Mouse (Mus musculus) heart, embryonic 10.5 days (tissue): ENCODE data around the gene Znhit6. TPM values are rescaled to one million over a fixed set of nuclear protein-coding genes. Genes with fewer than 3 reads are reported as not detected.

Experiments used
- DNase-seq: peaks from one replicate; pipeline ENCODE4 v3.0.0-alpha.2; 2017; ENCODE audit warnings: low spot score
- H3K27ac ChIP-seq: fragments of 300-500 bp; sonication (generic); 2 replicates; pipeline ENCODE4 v1.5.1; 2016; ENCODE audit warnings: mild to moderate bottlenecking
- H3K27me3 ChIP-seq: fragments of 300-500 bp; sonication (generic); 2 replicates; pipeline ENCODE4 v1.6.1; 2016; ENCODE audit warnings: mild to moderate bottlenecking; ENCODE audit not compliant: poor library complexity, insufficient read depth, severe bottlenecking
- H3K36me3 ChIP-seq: fragments of 300-500 bp; sonication (generic); 2 replicates; pipeline ENCODE4 v1.6.1; 2016; ENCODE audit warnings: mild to moderate bottlenecking, moderate library complexity
- H3K4me1 ChIP-seq: fragments of 300-500 bp; sonication (generic); 2 replicates; pipeline ENCODE4 v1.6.1; 2016; ENCODE audit warnings: mild to moderate bottlenecking
- H3K4me3 ChIP-seq: fragments of 300-500 bp; sonication (generic); 2 replicates; pipeline ENCODE4 v1.5.1; 2016; ENCODE audit warnings: mild to moderate bottlenecking, moderate library complexity
- H3K9me3 ChIP-seq: fragments of 300-500 bp; sonication (generic); 2 replicates; pipeline ENCODE4 v1.6.1; 2016; ENCODE audit warnings: mild to moderate bottlenecking, moderate library complexity
- WGBS: fragments of 180-500 bp; shearing (Covaris S2); methylation state at CpG from one replicate; pipeline ENCODE4 v1.1.7; 2016; 5-methylcytosine and 5-hydroxymethylcytosine counted together
- polyA plus RNA-seq: library from polyadenylated mRNA; unstranded; fragments of >200 nt; fragmentation: Nextera tagmentation; extraction: Ambion mirVana; gene quantifications from 2 replicates; pipeline ENCODE4 v1.2.1, GENCODE M21; 2016

Znhit6 gene
- polyA plus RNA-seq, 1 experiment from 2014 or later = 40.9 TPM

DNA sequence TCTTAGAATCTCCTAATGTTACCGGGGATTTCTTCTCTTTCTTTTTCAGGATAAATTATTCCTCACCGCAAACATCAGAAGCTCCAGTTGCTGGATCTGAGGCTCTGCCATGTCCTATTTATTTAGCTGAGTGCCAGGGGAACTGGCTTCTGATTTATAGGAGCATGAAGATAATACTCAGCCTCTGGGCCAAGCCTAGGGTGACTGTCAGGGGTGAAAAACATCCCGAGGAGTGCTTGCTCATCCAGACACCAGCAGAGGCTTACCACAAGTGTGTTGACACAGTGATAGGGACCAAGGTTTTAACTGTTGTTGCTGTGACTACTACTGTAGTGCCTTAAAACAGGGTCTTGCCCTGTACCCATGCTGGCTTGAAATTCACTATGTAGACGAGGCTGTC lies 64.6 kb downstream of the Znhit6 start:
- 59% methylated on average over 4 of the region's 4 CpGs for WGBS
- no peaks in the 10 kb centered on the region for H3K9me3 ChIP-seq

DNA sequence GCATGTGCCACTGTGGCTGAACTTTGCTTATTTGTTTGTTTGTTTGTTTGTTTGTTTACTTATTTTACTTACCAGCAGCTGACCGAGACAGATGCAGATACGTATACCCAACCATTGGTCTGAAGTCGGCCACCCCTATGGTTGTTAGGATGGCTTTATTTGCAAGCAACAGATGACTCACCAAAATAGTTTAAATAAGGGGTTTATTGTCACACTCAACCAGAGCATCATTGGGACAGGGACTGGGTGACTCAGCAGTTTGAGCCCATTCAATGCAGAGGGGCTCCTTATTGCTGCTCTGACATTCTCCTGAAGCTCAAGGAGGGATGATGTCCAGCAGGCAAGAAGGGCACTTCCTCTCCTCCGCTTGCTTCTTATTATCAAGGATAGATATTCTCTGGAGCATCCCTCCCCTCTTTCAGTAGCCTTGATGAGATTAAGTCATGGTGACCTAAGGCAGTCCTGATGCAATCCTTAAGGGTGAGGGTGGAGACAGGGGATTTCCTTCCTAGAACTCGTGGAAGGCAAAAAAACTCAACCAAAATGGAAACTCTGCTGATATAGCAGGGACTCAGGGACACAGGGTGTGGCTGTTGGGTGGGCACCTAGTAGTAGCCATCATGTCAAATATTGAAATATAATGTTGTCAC lies 65.2 kb downstream of the Znhit6 start:
- peaks cover 13% of the 10 kb centered on the region for H3K4me1 ChIP-seq
- H3K27me3 ChIP-seq = 0 out of 2 replicates have a peak, but pooled peaks cover 8% of the 10 kb centered on the region
- H3K36me3 ChIP-seq = no peaks in the 10 kb centered on the region
- DNase-seq = no peak
- WGBS = 65% methylated on average over 5 of the region's 5 CpGs
- H3K4me3 ChIP-seq = no peak overlapping the region
- no peaks in the 10 kb centered on the region for H3K9me3 ChIP-seq
- H3K27ac ChIP-seq = no peak overlapping the region

More for the DNA sequence above, 64.6 kb downstream of the Znhit6 start:
- Histone ChIP-seq H3K27ac (no peak overlapping the region), H3K36me3 (no peaks in the 10 kb centered on the region), H3K4me1 (peaks cover 11% of the 10 kb centered on the region), H3K4me3 (no peak overlapping the region), H3K27me3 (0 out of 2 replicates have a peak, but pooled peaks cover 8% of the 10 kb centered on the region)
- no peak for DNase-seq

DNA sequence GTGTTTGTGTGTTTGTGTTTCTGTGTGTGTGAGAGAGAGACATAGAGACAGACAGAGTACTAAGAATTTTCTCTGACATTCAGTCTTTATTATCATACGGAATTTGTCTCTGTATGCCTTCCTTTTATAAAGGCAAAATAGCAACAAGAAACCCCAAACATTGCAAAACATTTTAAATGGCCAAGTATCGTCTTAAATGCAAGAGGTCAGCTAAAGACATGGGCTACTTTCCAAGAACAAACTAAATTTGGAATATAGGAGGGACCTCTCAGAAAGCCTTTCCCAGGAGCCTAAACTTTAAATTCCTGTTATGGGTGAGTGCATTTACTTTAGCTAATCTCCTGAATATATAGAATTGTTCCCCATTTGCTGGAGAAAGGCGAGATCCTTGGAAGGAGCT lies 65.9 kb downstream of the Znhit6 start:
- WGBS = 82% methylated on average over 3 of the region's 3 CpGs
- Histone ChIP-seq H3K4me3 (no peak overlapping the region), H3K9me3 (no peaks in the 10 kb centered on the region), H3K27me3 (0 out of 2 replicates have a peak, but pooled peaks cover 8% of the 10 kb centered on the region), H3K4me1 (peaks cover 16% of the 10 kb centered on the region), H3K36me3 (peaks cover under 1% of the 10 kb centered on the region; the same call in 1 of the 2 replicates), H3K27ac (no peak overlapping the region)
- no peak for DNase-seq

DNA sequence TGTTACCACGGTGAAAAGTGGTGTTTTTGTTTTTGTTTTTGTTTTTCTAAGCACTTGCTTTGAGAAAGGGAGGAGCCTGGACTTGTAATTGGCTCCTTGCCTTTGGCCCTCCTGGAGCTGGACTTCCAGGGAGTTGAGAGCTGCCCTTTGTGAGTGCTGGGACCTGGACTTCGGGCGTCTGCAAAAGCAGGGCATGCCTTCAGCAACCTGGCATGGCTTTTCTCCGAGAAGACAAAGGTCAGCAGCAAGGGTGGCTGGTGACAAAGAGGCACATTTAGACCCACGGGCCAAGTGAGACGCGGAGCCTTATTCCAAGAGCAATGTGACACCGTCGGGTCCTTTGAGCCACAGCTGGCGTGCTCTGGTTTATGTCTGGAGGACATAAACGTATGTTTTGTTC lies 66.9 kb downstream of the Znhit6 start:
- DNase-seq = no peak
- no peaks in the 10 kb centered on the region for H3K9me3 ChIP-seq
- no peak overlapping the region for H3K4me3 ChIP-seq
- H3K4me1 ChIP-seq = peaks cover 24% of the 10 kb centered on the region
- H3K27me3 ChIP-seq = 0 out of 2 replicates have a peak, but pooled peaks cover 4% of the 10 kb centered on the region
- H3K27ac ChIP-seq = no peak overlapping the region
- peaks cover 10% of the 10 kb centered on the region for H3K36me3 ChIP-seq
- 47% methylated on average over 11 of the region's 11 CpGs for WGBS

DNA sequence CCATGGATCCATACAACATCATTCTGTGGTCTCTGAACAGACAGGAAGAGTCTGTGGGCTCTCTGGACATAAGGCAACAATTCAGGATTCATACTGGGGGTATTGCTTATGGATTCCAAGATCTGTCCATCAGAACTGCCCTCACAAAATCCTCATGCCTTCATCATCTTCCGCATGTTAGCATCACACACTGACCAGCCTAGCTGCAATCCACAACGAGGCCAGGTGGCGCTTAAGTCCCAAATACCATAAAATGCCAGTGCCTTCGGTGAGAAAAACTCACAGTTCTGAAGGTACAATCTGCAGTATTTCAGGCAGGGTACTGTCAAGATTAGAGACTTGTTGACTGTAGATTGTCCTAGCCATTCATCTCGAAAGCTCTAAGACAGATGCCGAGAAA lies 69.5 kb downstream of the Znhit6 start:
- Histone ChIP-seq H3K9me3 (no peaks in the 10 kb centered on the region), H3K36me3 (peaks cover 18% of the 10 kb centered on the region), H3K27me3 (no peaks in the 10 kb centered on the region), H3K4me1 (peaks cover 35% of the 10 kb centered on the region), H3K4me3 (no peak overlapping the region), H3K27ac (no peak overlapping the region)
- no peak for DNase-seq
- WGBS = 60% methylated on average over 6 of the region's 6 CpGs

DNA sequence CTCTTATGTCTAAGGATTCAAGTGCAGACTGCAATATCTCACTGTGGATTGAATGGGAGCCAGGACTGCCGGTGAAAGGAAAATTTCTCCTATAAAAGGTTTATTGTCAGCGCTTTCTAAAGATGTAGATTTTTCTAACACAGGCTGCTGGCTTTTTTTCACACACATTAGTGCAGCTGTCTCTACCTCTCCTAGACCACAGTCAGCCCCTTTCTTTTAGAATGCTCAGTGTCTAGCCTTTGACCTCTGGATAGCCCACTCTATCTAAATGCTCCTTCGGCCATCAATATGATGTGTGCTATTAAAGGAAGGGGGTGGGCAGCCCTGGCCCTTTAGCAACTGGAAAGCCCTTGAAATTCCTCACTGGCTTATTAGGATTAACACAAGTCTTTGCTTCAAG lies 70.0 kb downstream of the Znhit6 start:
- no peak overlapping the region for H3K4me3 ChIP-seq
- H3K27ac ChIP-seq = no peak overlapping the region
- no peak for DNase-seq
- H3K9me3 ChIP-seq = no peaks in the 10 kb centered on the region
- H3K4me1 ChIP-seq = peaks cover 40% of the 10 kb centered on the region
- peaks cover 18% of the 10 kb centered on the region for H3K36me3 ChIP-seq
- 41% methylated on average over 3 of the region's 3 CpGs for WGBS
- H3K27me3 ChIP-seq = no peaks in the 10 kb centered on the region

DNA sequence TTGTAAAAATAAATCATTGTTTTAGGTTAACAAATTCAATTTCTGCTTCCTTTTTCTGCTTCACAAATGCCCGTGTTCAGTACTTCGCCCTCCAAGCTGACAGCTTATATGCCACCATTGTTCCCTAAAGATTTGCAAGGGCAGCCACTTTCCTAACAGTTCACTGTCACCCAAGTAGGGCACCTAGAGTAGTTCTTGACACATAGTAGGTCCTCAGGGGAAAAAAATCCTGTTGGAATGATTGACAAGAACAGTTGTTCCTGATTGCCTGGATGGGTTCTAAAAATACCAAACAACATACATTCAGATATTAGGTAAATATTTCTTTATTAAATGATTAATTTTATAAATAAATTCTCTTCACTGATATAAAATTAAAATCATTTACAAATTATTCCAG lies 70.7 kb downstream of the Znhit6 start:
- H3K4me1 ChIP-seq = peaks cover 40% of the 10 kb centered on the region
- 81% methylated on average over 2 of the region's 2 CpGs for WGBS

DNA sequence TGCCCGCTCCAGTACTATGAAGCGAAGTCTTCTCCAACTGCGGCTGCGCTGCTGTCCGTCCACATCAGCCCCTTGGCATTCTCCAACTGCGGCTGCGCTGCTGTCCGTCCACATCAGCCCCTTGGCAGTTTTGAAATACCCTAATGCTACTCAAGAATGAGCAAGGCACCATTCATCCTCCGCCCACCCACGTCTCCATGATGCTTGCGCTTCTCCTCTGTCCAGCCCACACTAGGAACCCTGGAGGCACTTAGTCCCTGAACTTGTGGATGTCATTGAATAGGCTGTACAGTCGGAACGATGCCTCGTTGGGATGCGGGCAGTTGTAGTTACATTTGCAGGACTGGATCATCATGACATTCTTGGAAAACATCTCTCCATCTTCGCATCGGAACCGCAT lies 71.4 kb downstream of the Znhit6 start:
- WGBS = 86% methylated on average over 18 of the region's 18 CpGs
- Histone ChIP-seq H3K36me3 (peaks cover 18% of the 10 kb centered on the region), H3K27me3 (no peaks in the 10 kb centered on the region), H3K4me3 (peak overlapping the region; percentile 75), H3K9me3 (no peaks in the 10 kb centered on the region), H3K4me1 (peaks cover 46% of the 10 kb centered on the region), H3K27ac (no peak overlapping the region)
- DNase-seq = no peak

More for the DNA sequence above, 70.7 kb downstream of the Znhit6 start:
- H3K36me3 ChIP-seq = peaks cover 18% of the 10 kb centered on the region
- no peak for DNase-seq
- no peak overlapping the region for H3K27ac ChIP-seq
- H3K4me3 ChIP-seq = no peak overlapping the region
- no peaks in the 10 kb centered on the region for H3K9me3 ChIP-seq
- H3K27me3 ChIP-seq = no peaks in the 10 kb centered on the region

DNA sequence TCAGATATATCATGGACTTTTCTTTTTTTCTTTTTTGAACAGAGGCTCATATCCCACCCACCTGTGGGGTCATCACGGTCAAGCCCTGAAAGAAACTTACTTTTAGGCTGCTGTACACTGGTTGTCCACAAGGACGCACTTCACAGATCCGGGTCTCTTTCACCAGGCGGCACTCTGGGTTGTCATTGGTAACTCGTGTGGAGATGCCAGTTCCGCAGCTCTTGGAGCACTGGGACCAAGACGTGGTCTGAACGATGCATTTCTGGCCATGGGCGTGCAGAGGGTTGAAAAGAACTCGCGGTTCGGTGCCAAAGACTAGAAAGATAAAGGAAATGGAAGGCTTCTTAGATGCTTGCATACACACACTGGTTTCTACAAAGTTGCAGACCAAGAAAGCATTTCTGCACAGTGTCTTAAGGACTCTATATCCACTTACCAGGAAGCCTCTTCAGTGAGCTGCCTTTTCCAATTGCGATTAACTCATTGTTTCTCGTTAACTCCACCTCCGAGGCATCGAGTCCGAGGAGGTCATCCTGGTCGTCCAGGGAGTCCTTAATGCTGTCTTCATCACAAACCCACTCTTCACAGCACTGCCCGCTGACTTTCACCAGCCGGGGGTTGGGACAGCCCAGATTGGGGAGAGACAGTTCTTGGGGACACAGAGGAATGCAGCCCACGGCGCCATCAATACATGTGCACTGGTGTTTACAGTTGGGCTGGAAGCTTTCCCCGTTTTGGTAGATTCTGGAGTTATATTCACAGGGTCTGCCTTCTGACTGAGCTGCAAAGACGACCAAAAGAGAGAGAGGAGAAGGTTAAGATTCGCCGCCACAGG lies 72.3 kb downstream of the Znhit6 start:
- Histone ChIP-seq H3K4me3 (peak overlapping the region; percentile 75), H3K9me3 (no peaks in the 10 kb centered on the region), H3K27me3 (no peaks in the 10 kb centered on the region), H3K27ac (peak overlapping the region; percentile 97), H3K4me1 (peaks cover 48% of the 10 kb centered on the region), H3K36me3 (peaks cover 18% of the 10 kb centered on the region)
- no peak for DNase-seq
- 17% methylated on average over 26 of the region's 26 CpGs for whole genome bisulfite sequencing

DNA sequence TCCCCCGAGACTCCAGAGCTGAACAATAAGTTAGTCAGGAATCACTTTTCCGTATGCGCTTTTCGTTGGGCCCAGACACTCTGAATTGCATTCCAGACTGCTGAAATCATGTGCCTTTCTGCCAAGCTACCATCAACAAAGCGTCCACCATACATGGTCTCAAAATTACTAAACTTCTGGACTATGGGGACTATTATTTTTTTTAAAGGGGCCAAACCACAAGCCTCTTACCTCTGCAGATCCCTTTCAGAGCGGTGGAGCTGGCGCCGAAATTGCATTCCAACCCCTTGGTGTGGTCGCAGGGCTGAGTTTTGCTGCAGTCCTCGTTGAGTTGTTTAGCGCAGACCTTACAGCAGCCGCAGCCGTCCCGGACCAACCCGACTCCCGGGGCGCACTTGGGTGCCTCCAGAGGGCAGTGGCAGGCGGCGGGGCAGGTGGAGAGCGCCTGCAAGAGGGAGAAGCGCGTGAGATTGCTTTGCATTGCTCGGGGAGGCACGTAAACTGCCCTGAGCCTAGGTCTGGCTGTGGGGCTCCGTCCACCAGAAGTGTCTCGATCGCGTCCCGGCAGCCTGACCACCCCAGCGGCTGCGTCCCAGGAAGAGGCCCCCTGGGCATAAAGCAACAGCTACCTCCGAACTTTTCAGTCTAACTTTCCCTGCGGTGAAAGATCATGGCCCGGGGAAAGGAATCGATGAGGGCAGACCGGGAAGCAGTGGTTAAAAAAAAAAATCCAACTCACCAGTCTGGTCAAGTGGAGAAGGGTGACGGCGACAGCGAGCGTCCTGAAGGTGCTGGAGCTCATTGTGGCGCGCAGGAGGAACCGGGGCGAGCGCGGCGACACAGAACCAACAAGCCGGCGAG lies 73.2 kb downstream of the Znhit6 start:
- H3K4me1 ChIP-seq = peaks cover 56% of the 10 kb centered on the region
- no peaks in the 10 kb centered on the region for H3K9me3 ChIP-seq
- H3K36me3 ChIP-seq = peaks cover 18% of the 10 kb centered on the region
- DNase-seq = peak; percentile 83
- peak overlapping the region; percentile 97 for H3K27ac ChIP-seq
- WGBS = under 1% methylated on average over 49 of the region's 49 CpGs
- H3K4me3 ChIP-seq = peak overlapping the region; percentile 75
- H3K27me3 ChIP-seq = no peaks in the 10 kb centered on the region

DNA sequence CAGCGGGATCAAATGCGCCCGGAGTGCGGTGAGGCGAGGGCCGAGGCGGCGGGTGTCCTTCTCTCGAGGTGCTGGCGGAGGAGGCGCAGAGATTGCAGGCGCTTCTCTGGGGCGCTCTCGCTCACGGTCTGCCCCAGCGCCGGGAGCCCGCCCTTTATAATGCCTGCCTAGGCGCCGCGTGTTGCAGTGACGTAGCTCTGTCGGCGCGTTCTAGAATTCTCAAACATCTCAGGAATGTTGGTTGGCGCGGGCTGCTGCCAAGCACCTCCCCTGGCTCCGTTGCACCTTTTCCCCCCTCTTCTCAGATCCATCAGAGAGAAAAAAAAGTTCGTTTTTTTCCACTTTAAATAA lies 73.8 kb downstream of the Znhit6 start, which contains the start of gene Ccn1:
Gene Ccn1, minus strand, starts transcription at position 130 of the 351 bp plus-strand sequence.
- H3K4me1 ChIP-seq = peaks cover 58% of the 10 kb centered on the region
- H3K27ac ChIP-seq = peak within 1 kb of the TSS; percentile 97
- peaks cover 18% of the 10 kb centered on the region for H3K36me3 ChIP-seq
- H3K4me3 ChIP-seq = peak within 1 kb of the TSS; percentile 75
- H3K9me3 ChIP-seq = no peaks in the 10 kb centered on the region
- no peaks in the 10 kb centered on the region for H3K27me3 ChIP-seq
- peak; percentile 93 for DNase-seq
- WGBS = under 1% methylated on average over 29 of the region's 29 CpGs

DNA sequence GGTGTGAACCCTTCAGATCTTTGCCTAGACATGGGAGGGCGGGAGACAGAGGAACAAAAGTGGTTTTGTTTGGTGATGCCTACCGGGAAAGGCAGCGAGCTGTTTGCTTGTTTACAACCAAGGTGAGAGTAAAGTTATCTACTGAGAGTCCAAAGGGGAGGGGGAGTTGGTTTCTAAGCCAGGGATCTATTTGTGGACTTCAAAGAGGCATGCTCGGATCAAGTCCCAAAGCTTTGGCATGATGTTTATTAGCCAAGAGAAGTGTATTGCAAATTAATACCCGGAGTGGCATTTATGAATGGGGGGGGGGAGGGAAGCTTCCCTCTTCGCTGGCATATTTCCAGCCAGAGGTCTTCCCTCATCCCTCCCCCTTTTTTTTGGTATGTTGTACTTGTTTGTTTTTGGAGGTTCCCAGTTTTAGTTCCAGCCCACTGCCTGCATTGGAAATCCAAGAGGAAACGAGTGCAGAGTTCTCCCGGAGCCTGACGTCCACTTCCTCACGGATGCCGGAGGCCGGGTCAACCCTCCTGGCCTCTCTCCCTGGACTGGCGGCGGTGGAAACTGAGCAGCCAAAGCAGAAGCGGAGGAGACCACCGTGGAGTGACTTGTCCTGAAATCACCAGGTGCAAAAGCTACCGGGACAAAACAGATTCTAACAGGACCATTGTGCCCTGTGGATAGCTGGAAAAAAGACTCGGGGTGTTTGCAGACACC lies 74.5 kb downstream of the Znhit6 start:
- Histone ChIP-seq H3K27ac (peak overlapping the region; percentile 97), H3K4me3 (peak overlapping the region; percentile 75), H3K9me3 (no peaks in the 10 kb centered on the region), H3K4me1 (peaks cover 61% of the 10 kb centered on the region), H3K27me3 (no peaks in the 10 kb centered on the region), H3K36me3 (peaks cover 18% of the 10 kb centered on the region)
- peak; percentile 85 for DNase-seq
- WGBS = under 1% methylated on average over 18 of the region's 18 CpGs
